Mouse (Mus musculus) testis, adult 2 months (tissue): Measurements from ENCODE around the gene Fcrl1.

Experiments
- CTCF ChIP-seq: fragments of 200-500 bp; IDR thresholded peaks from 2 replicates; pipeline ENCODE4 v1.5.1; 2012; ENCODE audit warnings: low read depth, mild to moderate bottlenecking, inconsistent platforms, low read length, moderate library complexity; ENCODE audit not compliant: control insufficient read depth, insufficient read depth, insufficient replicate concordance
- POLR2A ChIP-seq: fragments of 200-500 bp; IDR thresholded peaks from 2 replicates; pipeline ENCODE4 v1.6.1; 2012; ENCODE audit warnings: low read depth, mild to moderate bottlenecking, inconsistent platforms, low read length, moderate library complexity; ENCODE audit not compliant: control insufficient read depth

GRCm38 (mm10) chr3:87381806-87382712, 5.9 kb downstream of the Fcrl1 start:
- TF ChIP-seq POLR2A (no peak), CTCF (no peak)
